Mouse (Mus musculus): Measurements from ENCODE around the gene Nudt16.
"Not testable (repeated sequence)": the region's sequence is repeated elsewhere in the genome, so short reads cannot be mapped to it uniquely, and the experiment has no call there.

Nudt16 gene

DNA sequence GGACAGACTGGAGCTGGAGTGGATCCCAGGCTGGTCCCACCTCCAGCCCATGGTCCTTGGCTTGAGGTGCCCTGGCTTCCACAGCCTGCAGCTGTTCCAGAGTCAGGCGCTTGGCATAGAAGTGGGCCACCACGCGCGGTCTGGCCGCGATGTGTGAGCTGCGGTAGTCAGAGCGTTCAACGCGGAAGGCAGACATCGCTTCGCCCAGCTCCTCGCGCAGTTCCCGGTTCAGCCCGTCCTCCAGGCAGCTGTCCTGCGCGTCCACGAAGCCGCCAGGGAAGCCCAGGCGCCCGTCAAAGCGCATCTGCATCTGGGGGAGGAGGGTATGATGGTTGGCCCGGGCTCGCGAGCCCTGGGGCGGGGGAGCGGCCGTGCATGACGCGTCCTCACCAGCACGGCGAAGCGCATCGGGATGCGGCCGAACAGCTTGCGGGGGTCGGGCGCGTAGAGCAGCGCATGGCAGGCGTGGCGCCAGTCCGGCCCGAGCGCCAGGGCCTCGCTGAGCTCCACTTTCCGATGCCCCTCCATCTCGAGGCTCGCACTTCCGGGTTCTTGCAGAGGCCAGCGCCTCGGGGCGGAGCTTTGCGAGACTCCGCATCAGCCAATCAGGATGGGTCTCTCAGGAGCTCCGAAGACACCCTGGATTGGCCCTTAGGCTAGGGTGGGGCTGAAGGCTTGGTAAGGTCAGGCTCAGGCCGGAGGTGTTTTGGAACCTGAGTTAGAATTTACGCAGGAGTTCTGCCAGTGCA lies at the start of gene Nudt16:
Nudt16 (minus strand) TSS at position 572 of the 749 bp plus-strand sequence.
- peak; percentile 93 for DNase-seq

DNA sequence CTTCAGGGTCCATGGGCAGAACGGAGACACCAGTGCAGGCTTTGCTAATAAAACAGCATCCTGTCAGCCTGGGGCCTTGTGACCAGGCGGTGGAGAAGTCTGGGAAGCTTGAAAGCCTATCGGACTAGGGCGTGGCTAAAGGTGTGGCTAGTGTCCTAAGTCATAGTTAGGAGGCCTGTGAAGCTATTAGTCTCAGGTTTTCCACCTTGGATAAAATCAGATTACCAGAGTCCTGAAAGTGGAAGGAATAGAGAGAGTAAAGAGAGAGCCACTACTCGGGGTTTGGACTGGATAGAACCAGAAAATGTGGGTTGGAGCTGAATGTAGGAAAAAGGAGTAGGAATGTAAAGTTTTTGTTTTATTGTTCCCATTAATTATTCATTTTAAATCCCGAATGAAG lies 13.4 kb upstream of the Nudt16 start, which contains the start of gene 1700080E11Rik:
1700080E11Rik (minus strand) TSS at position 101 of the 400 bp plus-strand sequence.
- no peak for DNase-seq

DNA sequence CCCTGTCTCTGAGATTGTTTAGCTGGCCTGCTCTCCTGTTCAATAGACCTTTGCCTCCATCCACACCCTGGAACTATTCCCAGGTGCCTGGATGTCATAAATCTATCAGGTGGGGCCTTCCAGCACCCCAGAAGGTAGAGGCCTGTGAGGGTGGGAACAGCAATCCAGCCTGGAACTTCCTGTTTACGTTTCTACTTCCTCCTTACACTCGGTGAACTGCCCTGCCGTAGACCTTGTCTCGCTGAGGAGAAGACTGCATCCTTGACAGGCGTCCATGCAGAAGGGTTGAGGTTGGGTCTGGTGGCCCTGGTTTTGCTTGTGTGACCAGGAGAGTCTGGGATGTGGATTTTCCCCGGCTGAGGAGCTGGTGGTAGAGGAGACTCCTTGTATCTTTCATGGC lies 7.6 kb upstream of the Nudt16 start:
- no peak for DNase-seq

DNA sequence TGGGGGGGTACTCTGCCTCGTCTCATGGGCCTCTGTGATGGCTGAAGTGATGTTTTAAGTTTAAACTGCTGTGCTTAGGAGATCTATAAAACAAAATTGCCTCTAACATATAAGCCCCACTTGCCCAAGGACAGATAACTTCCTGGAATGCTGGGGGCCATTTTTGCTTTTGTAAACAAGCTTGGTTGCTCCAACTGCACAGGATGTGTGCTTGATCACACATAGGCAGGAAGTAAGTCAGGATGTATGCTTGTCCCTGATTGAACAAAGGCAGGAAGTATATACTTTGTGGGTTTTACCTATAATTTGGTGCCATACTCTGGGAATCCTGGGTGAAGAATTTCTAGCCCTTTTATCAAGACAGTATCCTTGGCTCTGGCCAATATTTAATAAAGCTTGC lies 4.8 kb upstream of the Nudt16 start:
- DNase-seq, result no peak

DNA sequence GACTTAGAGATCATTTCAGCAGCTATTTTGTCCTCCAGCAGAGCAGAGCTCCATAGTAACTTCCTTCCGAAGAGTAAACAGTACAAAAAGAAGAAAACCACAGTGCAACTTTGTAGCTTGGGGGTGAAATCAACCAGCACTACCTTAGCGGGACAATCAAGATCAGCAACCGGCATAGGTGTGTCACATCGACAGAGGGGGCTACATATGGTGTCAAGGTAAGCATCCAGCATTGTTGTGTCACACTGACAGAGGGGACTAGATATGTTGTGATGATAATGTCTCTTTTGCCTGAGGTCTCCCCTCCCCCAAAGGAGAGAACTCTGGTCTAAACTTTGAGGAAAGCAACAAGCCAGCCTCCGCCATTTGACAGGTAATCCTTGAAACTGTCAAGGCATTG lies 2.9 kb upstream of the Nudt16 start:
- DNase-seq, result no peak

DNA sequence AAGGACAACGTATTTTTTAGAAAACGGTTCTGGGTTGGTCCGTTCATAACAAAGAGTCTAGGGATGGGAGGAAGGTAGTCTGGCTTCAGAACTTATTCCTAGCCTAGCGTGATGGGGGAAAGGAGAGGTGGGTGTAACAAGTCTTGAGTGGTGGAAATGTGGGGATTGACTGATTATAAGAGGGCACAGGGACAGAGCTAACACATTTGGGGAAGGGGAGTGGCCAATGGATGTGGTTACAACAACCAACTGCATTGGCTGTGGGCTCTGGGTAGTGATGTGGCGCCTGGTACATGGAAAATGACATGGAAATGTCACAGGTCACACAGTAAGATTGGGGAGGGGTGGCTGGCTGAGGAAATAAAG lies 361 bp upstream of the Nudt16 start:
- DNase-seq, result no peak

DNA sequence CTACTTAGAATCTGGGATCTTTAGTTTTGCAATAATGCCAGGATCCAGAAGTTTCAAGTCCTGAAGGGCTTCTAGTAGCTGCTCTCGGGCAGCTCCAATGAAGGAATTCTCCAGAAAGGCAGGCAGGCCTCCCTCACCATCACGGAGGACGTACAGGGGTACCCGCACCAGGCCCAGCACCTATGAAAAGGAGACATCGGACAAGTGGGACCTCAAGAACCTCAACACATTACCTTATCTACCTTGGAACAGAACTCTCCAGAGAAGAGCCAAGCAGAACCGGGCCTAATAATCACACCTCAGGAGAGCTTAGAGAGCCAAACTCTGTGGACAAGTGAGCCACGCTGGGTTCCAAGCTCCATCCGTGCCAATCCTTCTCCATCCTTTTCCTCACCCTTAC lies 1.3 kb downstream of the Nudt16 start:
- DNase-seq, result no peak

DNA sequence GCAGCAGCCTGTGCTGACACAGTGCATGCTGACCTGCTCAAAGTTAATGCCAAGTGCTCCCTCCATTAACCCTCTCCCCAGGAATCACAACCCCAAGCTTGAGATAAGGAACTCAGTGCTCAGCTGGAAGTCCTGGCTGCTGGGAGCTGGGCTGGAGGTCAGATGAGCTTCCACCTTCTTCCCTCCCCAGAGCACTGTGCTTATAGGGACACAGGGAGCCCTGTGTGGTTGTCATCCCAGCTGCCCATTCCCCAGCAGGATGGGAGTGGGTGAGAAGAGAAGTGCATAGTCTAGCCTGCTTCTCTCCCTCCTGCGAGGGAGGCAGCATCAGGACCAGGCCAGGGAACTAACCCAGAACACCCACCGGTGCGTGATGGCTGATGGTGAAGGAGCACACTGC lies 6.4 kb downstream of the Nudt16 start:
- not testable (repeated sequence) for DNase-seq

DNA sequence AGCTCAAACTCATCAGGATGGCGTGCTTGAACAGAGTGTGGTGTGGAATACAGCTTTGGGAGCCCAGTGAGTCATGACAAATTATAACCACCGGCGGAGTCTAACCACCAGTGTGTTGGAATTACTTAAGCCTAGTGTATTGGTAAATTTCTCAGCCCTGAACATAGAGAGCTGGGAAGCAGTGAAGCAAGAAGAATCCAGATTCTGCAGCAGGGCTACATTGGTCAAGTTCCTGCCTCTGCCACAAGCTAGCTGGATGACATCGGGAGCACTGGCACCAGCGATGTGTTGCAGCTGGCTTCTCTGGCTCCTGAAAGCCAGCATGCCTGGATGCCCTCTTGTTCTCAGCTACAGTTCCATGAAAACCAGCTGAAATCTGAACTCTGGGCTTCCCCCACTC lies 27.7 kb downstream of the Nudt16 start:
- DNase-seq, result no peak

DNA sequence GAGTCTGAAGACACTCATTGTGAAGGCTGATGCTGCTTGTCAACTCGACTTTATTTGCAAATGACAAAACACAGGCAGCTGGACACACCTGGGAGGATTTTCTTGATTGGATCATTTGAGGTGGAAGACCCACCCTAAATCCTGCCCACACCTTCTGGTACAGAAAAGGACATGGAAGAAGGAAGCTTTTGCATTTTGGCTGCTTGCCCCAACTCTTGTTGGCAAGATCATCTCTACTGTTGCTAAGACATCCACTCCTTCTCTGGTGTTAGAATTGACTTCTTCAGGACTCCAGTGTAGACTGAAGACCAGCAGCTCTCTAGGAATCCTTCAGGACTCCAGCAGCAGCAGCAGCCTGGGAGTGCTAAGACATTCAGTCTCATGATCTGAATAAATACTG lies 29.7 kb downstream of the Nudt16 start:
- DNase-seq, result no peak

DNA sequence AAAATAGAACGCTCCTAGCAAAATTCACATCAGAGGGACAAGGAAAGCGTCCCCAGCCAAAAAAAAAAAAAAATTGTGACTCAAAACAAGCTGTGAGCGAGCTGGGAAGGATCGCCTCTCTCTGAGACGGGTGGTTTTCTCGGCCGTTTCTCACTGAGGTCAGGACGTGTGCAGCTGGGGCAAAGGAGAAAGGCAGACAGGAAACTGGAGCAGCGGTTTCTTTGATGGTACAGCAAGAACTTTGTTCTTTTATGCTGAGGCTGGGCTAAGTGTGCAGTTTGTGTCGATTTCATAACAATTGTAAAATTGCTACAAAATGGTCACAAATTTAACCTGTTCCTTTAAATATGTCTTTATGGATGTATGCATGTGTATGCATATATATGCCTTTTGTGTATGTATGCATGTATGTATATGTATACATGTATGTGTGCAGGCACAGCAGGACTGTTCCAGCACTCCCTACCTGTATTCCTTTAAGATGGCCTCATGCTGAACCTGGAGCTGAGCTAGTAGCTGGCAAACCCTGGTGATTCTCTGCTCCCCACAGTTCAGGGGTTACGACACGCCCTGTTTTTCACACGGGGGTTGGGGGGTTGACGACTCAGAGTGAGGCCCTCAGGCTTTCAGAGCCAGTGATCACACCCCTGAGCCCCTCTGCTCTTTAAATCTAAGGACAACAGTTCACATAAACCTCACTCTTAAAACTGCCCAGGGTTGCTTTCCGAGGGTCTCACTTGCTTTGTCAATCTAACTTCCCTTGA lies 30.6 kb downstream of the Nudt16 start:
- no peak for DNase-seq

DNA sequence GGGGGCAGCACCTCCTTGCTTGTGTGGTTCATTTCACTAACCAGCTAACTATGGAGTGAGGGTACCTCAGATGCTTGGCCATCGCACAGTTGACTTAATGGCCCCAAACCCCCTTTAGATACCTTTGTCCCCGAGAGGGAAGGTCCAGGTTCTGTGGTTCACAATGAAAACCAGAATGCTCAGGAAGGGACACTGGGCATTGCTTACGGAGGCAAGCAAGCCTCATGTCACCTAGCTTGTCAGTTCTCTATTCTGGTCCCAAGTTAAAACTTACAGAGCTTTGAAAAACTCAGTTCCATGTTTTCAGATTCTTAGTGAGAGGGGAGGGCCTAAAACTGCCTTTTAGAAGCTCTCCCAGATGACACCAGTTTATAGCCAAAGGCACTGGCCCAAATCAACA lies 51.4 kb downstream of the Nudt16 start:
- DNase-seq, result no peak

All from cerebellum, adult 9-10 months (tissue).